Mouse (Mus musculus) midbrain, embryonic 13.5 days (tissue): ENCODE results near the gene Angpt4. TPM values are rescaled to one million over a fixed set of nuclear protein-coding genes. Genes with fewer than 3 reads are reported as not detected.

Experiments
- ATAC-seq: fragments of 200-750 bp; cut with Nextera tagmentation; 2 replicates; pipeline ENCODE4 v1.8.0; 2017; ENCODE audit warnings: mild to moderate bottlenecking, moderate TSS enrichment, moderate library complexity
- H3K27ac ChIP-seq: fragments of 300-500 bp; sonication (generic); 2 replicates; pipeline ENCODE4 v1.5.1; 2015; ENCODE audit warnings: inconsistent platforms, mild to moderate bottlenecking, moderate library complexity
- H3K27me3 ChIP-seq: fragments of 300-500 bp; sonication (generic); 2 replicates; pipeline ENCODE4 v1.6.1; 2015; ENCODE audit warnings: mild to moderate bottlenecking, inconsistent platforms
- H3K36me3 ChIP-seq: fragments of 300-500 bp; sonication (generic); 2 replicates; pipeline ENCODE4 v1.6.1; 2015; ENCODE audit warnings: mild to moderate bottlenecking, inconsistent platforms
- H3K4me1 ChIP-seq: fragments of 300-500 bp; sonication (generic); replicated peaks from 2 replicates; pipeline ENCODE4 v1.6.1; 2015; ENCODE audit warnings: inconsistent platforms
- H3K4me2 ChIP-seq: fragments of 300-500 bp; sonication (generic); replicated peaks from 2 replicates; pipeline ENCODE4 v1.6.1; 2015; ENCODE audit warnings: moderate library complexity, mild to moderate bottlenecking, inconsistent platforms
- H3K4me3 ChIP-seq: fragments of 300-500 bp; sonication (generic); replicated peaks from 2 replicates; pipeline ENCODE4 v1.5.1; 2015; ENCODE audit warnings: mild to moderate bottlenecking, inconsistent platforms
- H3K9ac ChIP-seq: fragments of 300-500 bp; sonication (generic); replicated peaks from 2 replicates; pipeline ENCODE4 v1.6.1; 2015; ENCODE audit warnings: mild to moderate bottlenecking, inconsistent platforms
- H3K9me3 ChIP-seq: fragments of 300-500 bp; sonication (generic); 2 replicates; pipeline ENCODE4 v1.6.1; 2016; ENCODE audit warnings: mild to moderate bottlenecking, inconsistent platforms
- WGBS: fragments of 180-500 bp; shearing (Covaris S2); methylation state at CpG from one replicate; pipeline ENCODE4 v1.1.7; 2015; 5-methylcytosine and 5-hydroxymethylcytosine counted together
- polyA plus RNA-seq: library from polyadenylated mRNA; unstranded; fragments of >200 nt; fragmentation: Nextera tagmentation; extraction: Ambion mirVana; gene quantifications from 2 replicates; pipeline ENCODE4 v1.2.1, GENCODE M21; 2015

The Angpt4 gene
- polyA plus RNA-seq, 1 experiment from 2014 or later = 0.11 TPM

- WGBS = 26% methylated on average over 2 of the region's 2 CpGs
- no peak for ATAC-seq
- no peaks in the 10 kb centered on the region for H3K9me3 ChIP-seq
These were observed 4.1 kb downstream of the Angpt4 start for GRCm38 (mm10) chr2:151915111-151915510.

GRCm38 (mm10) chr2:151916061-151916831 lies 5.2 kb downstream of the Angpt4 start:
- WGBS = 72% methylated on average over 13 of the region's 13 CpGs
- H3K9me3 ChIP-seq = no peaks in the 10 kb centered on the region
- no peak overlapping the region for H3K27ac ChIP-seq
- H3K4me1 ChIP-seq = peaks cover 5% of the 10 kb centered on the region; the same call in 1 of the 2 replicates
- H3K4me2 ChIP-seq = no peak overlapping the region
- H3K36me3 ChIP-seq = no peaks in the 10 kb centered on the region
- ATAC-seq = no peak
- no peak overlapping the region for H3K4me3 ChIP-seq
- no peak overlapping the region for H3K9ac ChIP-seq
- H3K27me3 ChIP-seq = no peaks in the 10 kb centered on the region

More at GRCm38 (mm10) chr2:151915111-151915510, 4.1 kb downstream of the Angpt4 start:
- Histone ChIP-seq H3K36me3 (no peaks in the 10 kb centered on the region), H3K27me3 (no peaks in the 10 kb centered on the region), H3K4me3 (no peak overlapping the region), H3K27ac (no peak overlapping the region), H3K9ac (no peak overlapping the region), H3K4me2 (no peak overlapping the region), H3K4me1 (peaks cover 8% of the 10 kb centered on the region; the same call in 1 of the 2 replicates)

GRCm38 (mm10) chr2:151919140-151919539 lies 8.1 kb downstream of the Angpt4 start:
- H3K27me3 ChIP-seq = no peaks in the 10 kb centered on the region
- no peaks in the 10 kb centered on the region for H3K9me3 ChIP-seq
- no peaks in the 10 kb centered on the region for H3K36me3 ChIP-seq
- H3K4me2 ChIP-seq = no peak overlapping the region
- H3K4me1 ChIP-seq = peaks cover 8% of the 10 kb centered on the region; the same call in 1 of the 2 replicates
- 75% methylated on average over 9 of the region's 9 CpGs for WGBS
- no peak overlapping the region for H3K4me3 ChIP-seq
- no peak overlapping the region for H3K9ac ChIP-seq
- H3K27ac ChIP-seq = no peak overlapping the region
- ATAC-seq = no peak

- ATAC-seq = no peak; the same call in 1 of the 2 replicates
- Histone ChIP-seq H3K27me3 (no peaks in the 10 kb centered on the region), H3K4me3 (no peak overlapping the region), H3K4me1 (peaks cover 7% of the 10 kb centered on the region; the same call in 1 of the 2 replicates), H3K4me2 (no peak overlapping the region), H3K36me3 (no peaks in the 10 kb centered on the region), H3K9me3 (no peaks in the 10 kb centered on the region), H3K9ac (no peak overlapping the region), H3K27ac (no peak overlapping the region)
- WGBS = 59% methylated on average over 8 of the region's 8 CpGs
These were observed 10.1 kb downstream of the Angpt4 start for GRCm38 (mm10) chr2:151921068-151921467.

GRCm38 (mm10) chr2:151921596-151921995 lies 10.6 kb downstream of the Angpt4 start:
- Histone ChIP-seq H3K4me3 (no peak overlapping the region), H3K27me3 (no peaks in the 10 kb centered on the region), H3K9me3 (no peaks in the 10 kb centered on the region), H3K9ac (no peak overlapping the region), H3K4me1 (peaks cover 6% of the 10 kb centered on the region; the same call in 1 of the 2 replicates), H3K27ac (no peak overlapping the region), H3K36me3 (no peaks in the 10 kb centered on the region), H3K4me2 (no peak overlapping the region)
- ATAC-seq = peak; percentile 46; the same call in 1 of the 2 replicates
- WGBS = 52% methylated on average over 4 of the region's 4 CpGs

GRCm38 (mm10) chr2:151924276-151924675 lies 13.3 kb downstream of the Angpt4 start:
- 66% methylated on average over 7 of the region's 7 CpGs for WGBS
- no peaks in the 10 kb centered on the region for H3K9me3 ChIP-seq
- no peak overlapping the region for H3K9ac ChIP-seq
- H3K4me2 ChIP-seq = no peak overlapping the region
- no peak overlapping the region for H3K27ac ChIP-seq
- no peaks in the 10 kb centered on the region for H3K36me3 ChIP-seq
- no peak for ATAC-seq
- peaks cover 6% of the 10 kb centered on the region; the same call in 1 of the 2 replicates for H3K4me1 ChIP-seq
- no peak overlapping the region for H3K4me3 ChIP-seq
- no peaks in the 10 kb centered on the region for H3K27me3 ChIP-seq

- Histone ChIP-seq H3K36me3 (no peaks in the 10 kb centered on the region), H3K9ac (no peak overlapping the region), H3K4me3 (no peak overlapping the region), H3K4me2 (no peak overlapping the region), H3K27ac (no peak overlapping the region), H3K4me1 (peaks cover 6% of the 10 kb centered on the region; the same call in 1 of the 2 replicates), H3K9me3 (no peaks in the 10 kb centered on the region), H3K27me3 (no peaks in the 10 kb centered on the region)
- ATAC-seq = no peak
- WGBS = 72% methylated on average over 4 of the region's 4 CpGs
These were observed 14.7 kb downstream of the Angpt4 start for GRCm38 (mm10) chr2:151925715-151926114.

GRCm38 (mm10) chr2:151927103-151927502 lies 16.1 kb downstream of the Angpt4 start:
- Histone ChIP-seq H3K4me1 (no peaks in the 10 kb centered on the region), H3K27me3 (no peaks in the 10 kb centered on the region), H3K9ac (no peak overlapping the region; the same call in 1 of the 2 replicates), H3K4me3 (no peak overlapping the region), H3K9me3 (no peaks in the 10 kb centered on the region), H3K27ac (no peak overlapping the region), H3K36me3 (no peaks in the 10 kb centered on the region), H3K4me2 (no peak overlapping the region)
- ATAC-seq = no peak
- WGBS = 96% methylated on average over 11 of the region's 11 CpGs

GRCm38 (mm10) chr2:151930389-151931074 lies 19.5 kb downstream of the Angpt4 start:
- ATAC-seq = peak; percentile 61
- H3K4me2 ChIP-seq = no peak overlapping the region
- H3K27ac ChIP-seq = no peak overlapping the region
- H3K36me3 ChIP-seq = no peaks in the 10 kb centered on the region
- no peak overlapping the region for H3K4me3 ChIP-seq
- H3K9ac ChIP-seq = no peak overlapping the region
- no peaks in the 10 kb centered on the region for H3K27me3 ChIP-seq
- H3K9me3 ChIP-seq = no peaks in the 10 kb centered on the region
- no peaks in the 10 kb centered on the region for H3K4me1 ChIP-seq
- WGBS = 34% methylated on average over 7 of the region's 7 CpGs

GRCm38 (mm10) chr2:151937893-151938292 lies 26.9 kb downstream of the Angpt4 start:
- 55% methylated on average over 3 of the region's 3 CpGs for WGBS
- H3K4me1 ChIP-seq = peaks cover 7% of the 10 kb centered on the region; the same call in 1 of the 2 replicates
- no peak overlapping the region for H3K9ac ChIP-seq
- ATAC-seq = no peak
- H3K27ac ChIP-seq = no peak overlapping the region
- no peaks in the 10 kb centered on the region for H3K27me3 ChIP-seq
- no peaks in the 10 kb centered on the region for H3K36me3 ChIP-seq
- no peak overlapping the region for H3K4me3 ChIP-seq
- no peak overlapping the region for H3K4me2 ChIP-seq
- H3K9me3 ChIP-seq = no peaks in the 10 kb centered on the region

GRCm38 (mm10) chr2:151938780-151939200 lies 27.8 kb downstream of the Angpt4 start:
- Histone ChIP-seq H3K27me3 (no peaks in the 10 kb centered on the region), H3K9ac (no peak overlapping the region), H3K9me3 (no peaks in the 10 kb centered on the region), H3K27ac (no peak overlapping the region), H3K4me1 (peaks cover 7% of the 10 kb centered on the region; the same call in 1 of the 2 replicates), H3K36me3 (no peaks in the 10 kb centered on the region), H3K4me3 (no peak overlapping the region), H3K4me2 (no peak overlapping the region)
- no peak for ATAC-seq
- 74% methylated on average over 11 of the region's 11 CpGs for WGBS
